Mouse (Mus musculus) stomach, postnatal 0 days (tissue): ENCODE measurements around the gene Plekha1.

Experiments
- CTCF ChIP-seq: IDR thresholded peaks from 2 replicates; pipeline ENCODE4 v1.5.1; 2016; ENCODE audit warnings: antibody characterized with exemption, low read depth, mild to moderate bottlenecking, moderate library complexity
- EP300 ChIP-seq: optimal IDR thresholded peaks from 2 replicates; pipeline ENCODE3; 2016; ENCODE audit warnings: antibody characterized with exemption

DNA sequence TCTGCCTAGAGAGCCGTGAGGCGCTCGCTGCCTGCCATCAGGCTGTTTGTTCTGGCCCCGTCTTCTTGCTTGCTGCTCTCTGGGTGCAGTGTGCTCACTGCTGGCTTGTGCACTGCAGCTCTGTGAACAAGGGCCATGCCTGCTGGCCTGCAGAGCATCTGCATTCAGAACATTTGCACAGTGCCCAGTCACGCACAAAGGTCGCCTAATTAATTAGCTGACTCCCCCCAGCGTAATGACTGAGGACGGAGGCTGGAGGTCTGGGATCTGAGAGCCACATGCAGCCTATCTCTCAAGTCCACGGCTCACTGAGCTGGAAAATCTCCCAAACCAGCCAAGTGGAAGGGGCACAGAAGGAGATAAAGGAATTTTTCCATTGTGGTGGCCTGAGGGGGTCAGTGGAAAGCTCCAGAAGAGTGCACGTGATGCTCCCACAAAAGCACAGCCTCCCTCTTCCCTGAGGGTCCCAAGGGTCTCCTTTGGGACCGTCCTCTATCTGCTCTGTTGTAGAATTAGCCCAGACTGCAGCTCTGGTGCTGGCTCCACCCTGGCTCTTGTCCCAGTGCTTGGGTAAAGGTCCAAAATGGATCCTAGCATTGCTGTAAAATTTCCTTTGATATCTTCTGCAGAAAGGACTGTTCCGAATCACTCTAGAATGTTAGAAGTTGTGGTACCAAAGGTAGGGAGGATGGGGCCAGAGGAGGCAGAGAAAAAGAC lies 27.5 kb upstream of the Plekha1 start:
- TF ChIP-seq CTCF (no peak), EP300 (no peak)
